Mouse (Mus musculus) midbrain, embryonic 12.5 days (tissue): ENCODE data around the gene Armcx5. TPM values are rescaled to one million over a fixed set of nuclear protein-coding genes. Genes with fewer than 3 reads are reported as not detected.
"Not testable (repeated sequence)": the region's sequence is repeated elsewhere in the genome, so short reads cannot be mapped to it uniquely, and the experiment has no call there.

Experiments
- ATAC-seq: fragments of 200-750 bp; cut with Nextera tagmentation; 2 replicates; pipeline ENCODE4 v1.8.0; 2017; ENCODE audit warnings: low read depth, moderate TSS enrichment, moderate library complexity; ENCODE audit not compliant: low FRiP score
- H3K27ac ChIP-seq: fragments of 300-500 bp; sonication (generic); replicated peaks from 2 replicates; pipeline ENCODE4 v1.5.1; 2016; ENCODE audit warnings: mild to moderate bottlenecking
- H3K27me3 ChIP-seq: fragments of 300-500 bp; sonication (generic); 2 replicates; pipeline ENCODE4 v1.6.1; 2016; ENCODE audit warnings: mild to moderate bottlenecking
- H3K36me3 ChIP-seq: fragments of 300-500 bp; sonication (generic); 2 replicates; pipeline ENCODE4 v1.6.1; 2016
- H3K4me1 ChIP-seq: fragments of 300-500 bp; sonication (generic); 2 replicates; pipeline ENCODE4 v1.6.1; 2016
- H3K4me2 ChIP-seq: fragments of 300-500 bp; sonication (generic); replicated peaks from 2 replicates; pipeline ENCODE4 v1.6.1; 2016; ENCODE audit warnings: mild to moderate bottlenecking, moderate library complexity
- H3K4me3 ChIP-seq: fragments of 300-500 bp; sonication (generic); 2 replicates; pipeline ENCODE4 v1.5.1; 2016; ENCODE audit warnings: mild to moderate bottlenecking
- H3K9ac ChIP-seq: fragments of 300-500 bp; sonication (generic); replicated peaks from 2 replicates; pipeline ENCODE4 v1.6.1; 2016; ENCODE audit warnings: mild to moderate bottlenecking, moderate library complexity
- H3K9me3 ChIP-seq: fragments of 300-500 bp; sonication (generic); 2 replicates; pipeline ENCODE4 v1.6.1; 2016; ENCODE audit warnings: mild to moderate bottlenecking
- WGBS: fragments of 180-500 bp; shearing (Covaris S2); methylation state at CpG from one replicate; pipeline ENCODE4 v1.1.7; 2016; 5-methylcytosine and 5-hydroxymethylcytosine counted together
- microRNA counts: library from miRNA; unstranded; fragments of <30 nt; microRNA quantifications from one replicate; lab custom pipeline; 2017
- microRNA-seq: library from miRNA; unstranded; fragments of <30 nt; microRNA quantifications from one replicate; pipeline ENCODE4, GENCODE M21; 2017
- polyA plus RNA-seq: library from polyadenylated mRNA; unstranded; fragments of >200 nt; fragmentation: Nextera tagmentation; extraction: Ambion mirVana; gene quantifications from 2 replicates; pipeline ENCODE4 v1.2.1, GENCODE M21; 2016

Gene Armcx5
- polyA plus RNA-seq, 1 experiment from 2014 or later: 12.6 TPM

GRCm38 (mm10) chrX:135768565-135768964, 26.0 kb downstream of the Armcx5 start:
- ATAC-seq: no peak
- H3K4me1 ChIP-seq: no peaks in the 10 kb centered on the region

GRCm38 (mm10) chrX:135791536-135791935, 49.0 kb downstream of the Armcx5 start:
- Histone ChIP-seq H3K4me2 (no peak overlapping the region), H3K9me3 (no peaks in the 10 kb centered on the region), H3K4me3 (no peak overlapping the region), H3K27ac (no peak overlapping the region), H3K9ac (no peak overlapping the region), H3K4me1 (no peaks in the 10 kb centered on the region), H3K27me3 (no peaks in the 10 kb centered on the region), H3K36me3 (no peaks in the 10 kb centered on the region)
- no peak for ATAC-seq

More at GRCm38 (mm10) chrX:135768565-135768964, 26.0 kb downstream of the Armcx5 start:
- Histone ChIP-seq H3K36me3 (0 out of 2 replicates have a peak, but pooled peaks cover 4% of the 10 kb centered on the region), H3K9me3 (no peaks in the 10 kb centered on the region), H3K4me2 (no peak overlapping the region), H3K27ac (no peak overlapping the region), H3K27me3 (no peaks in the 10 kb centered on the region), H3K4me3 (no peak overlapping the region), H3K9ac (no peak overlapping the region)
- WGBS: 80% methylated on average over 2 of the region's 2 CpGs

- Histone ChIP-seq H3K4me1 (no peaks in the 10 kb centered on the region), H3K27me3 (no peaks in the 10 kb centered on the region), H3K27ac (no peak overlapping the region), H3K4me3 (no peak overlapping the region), H3K9ac (no peak overlapping the region), H3K9me3 (no peaks in the 10 kb centered on the region), H3K36me3 (no peaks in the 10 kb centered on the region), H3K4me2 (no peak overlapping the region)
- no peak for ATAC-seq
- WGBS: 82% methylated on average over 6 of the region's 6 CpGs
Observed at GRCm38 (mm10) chrX:135792326-135792725, 49.8 kb downstream of the Armcx5 start.

DNA sequence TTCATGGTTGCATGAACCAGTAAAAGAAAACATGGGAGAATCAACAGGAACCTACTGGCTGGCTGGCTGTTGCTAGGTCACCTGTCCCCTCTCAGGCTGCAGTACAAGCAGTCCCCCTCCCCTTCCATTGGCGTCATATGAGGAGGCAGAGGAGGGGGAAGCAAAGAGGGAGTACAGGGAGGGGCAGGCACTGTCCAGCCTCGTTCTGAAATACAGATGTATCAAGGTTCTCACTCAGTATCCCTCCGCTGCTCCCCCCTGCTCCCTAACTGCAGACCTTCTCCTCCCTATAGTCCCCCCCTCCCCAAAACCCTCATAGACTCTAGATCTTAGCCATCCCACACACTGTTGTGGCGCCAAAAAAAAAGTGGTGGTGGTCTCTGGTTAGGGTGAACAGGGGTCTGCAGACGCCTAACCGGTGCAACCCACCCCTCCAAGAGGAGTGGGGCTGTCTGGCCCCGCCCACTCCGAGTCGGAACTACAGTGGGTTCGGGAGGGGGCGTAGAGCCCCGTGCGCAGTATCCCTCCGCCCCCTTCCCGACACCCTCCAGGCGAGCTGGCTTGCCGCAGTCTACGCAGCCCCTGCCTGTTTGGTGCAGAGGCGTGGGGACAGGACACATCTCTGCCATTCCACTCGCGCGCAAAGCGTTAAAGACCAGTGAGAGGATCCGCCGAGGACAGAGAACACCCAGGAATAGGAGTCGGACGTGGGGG, 53.2 kb downstream of the Armcx5 start:
- not testable (repeated sequence) for H3K4me1 ChIP-seq, H3K9me3 ChIP-seq, H3K27me3 ChIP-seq
- peak overlapping the region; percentile 58 for H3K4me3 ChIP-seq
- H3K4me2 ChIP-seq: peak overlapping the region; percentile 63
- peaks cover 19% of the 10 kb centered on the region; the same call in 1 of the 2 replicates for H3K36me3 ChIP-seq
- ATAC-seq: peak; percentile 92
- 25% methylated on average over 25 of the region's 27 CpGs for WGBS
- H3K9ac ChIP-seq: peak overlapping the region; percentile 71
- H3K27ac ChIP-seq: peak overlapping the region; percentile 72

DNA sequence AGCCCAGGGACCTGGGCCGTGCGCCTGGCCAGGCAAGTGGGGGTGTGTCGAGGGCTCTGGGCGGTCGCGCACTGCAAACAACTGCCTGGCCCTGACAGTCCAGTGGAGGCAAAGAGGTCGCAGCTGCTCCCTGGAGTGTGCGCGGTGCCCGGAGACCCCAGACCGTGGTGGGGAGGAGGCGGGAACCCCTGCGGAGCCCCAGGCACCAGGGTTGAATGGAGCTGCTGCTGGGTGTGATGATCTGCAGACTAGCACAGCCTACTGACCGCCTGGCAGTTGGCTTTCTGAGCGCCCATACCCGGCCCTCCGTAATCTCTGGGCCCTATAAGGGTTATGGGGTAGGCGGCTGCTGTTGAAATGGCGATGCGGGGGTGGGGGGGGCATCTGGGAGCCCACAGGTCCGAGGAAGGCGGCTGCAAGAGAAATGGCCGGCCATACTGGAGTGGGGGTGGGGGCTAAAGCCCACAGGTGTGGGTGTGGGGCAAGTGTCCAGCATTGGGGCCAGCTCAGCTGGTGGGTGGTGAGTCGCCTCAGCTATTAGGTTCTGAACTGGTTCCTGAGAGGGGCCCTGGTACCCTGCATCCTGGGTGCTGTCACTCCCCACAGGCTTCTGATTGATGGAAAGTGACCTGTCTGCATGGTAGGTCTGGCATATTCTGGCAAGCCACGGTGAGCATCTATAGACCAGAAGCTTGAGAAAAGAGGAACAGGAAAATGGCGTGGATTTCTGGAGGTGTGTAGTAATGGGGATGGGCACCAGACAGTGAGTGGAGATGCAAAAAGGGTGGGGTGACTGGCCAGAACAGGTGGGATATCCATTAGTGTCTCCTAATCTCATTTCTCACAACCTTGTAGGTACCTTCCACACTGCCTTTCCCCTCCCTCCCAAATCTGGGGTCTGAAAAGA, 54.0 kb downstream of the Armcx5 start:
- peak overlapping the region; percentile 72 for H3K27ac ChIP-seq
- H3K4me1 ChIP-seq, H3K9me3 ChIP-seq, H3K27me3 ChIP-seq: not testable (repeated sequence)
- H3K36me3 ChIP-seq: peaks cover 22% of the 10 kb centered on the region; the same call in 1 of the 2 replicates
- 21% methylated on average over 25 of the region's 26 CpGs for WGBS
- H3K4me3 ChIP-seq: peak overlapping the region; percentile 58
- peak overlapping the region; percentile 63 for H3K4me2 ChIP-seq
- peak overlapping the region; percentile 71 for H3K9ac ChIP-seq
- ATAC-seq: peak; percentile 76

MicroRNAs within 50 kb of the gene (microRNA counts, 519-probe panel; counts per million panel counts)
- microRNA mmu-miR-1970 (lab: Ali Mortazavi, UCI): not detected

Small RNA genes lying within 50 kb of the gene (microRNA-seq; reads per million reads assigned to microRNA genes)
- gene Mir1970 (not detected), gene Mir7646 (not detected)

Other genes with a start within 250 kb of the Armcx5 start
- not detected in 2 replicates for gene AV320801, start 248.1 kb upstream of the Armcx5 start, polyA plus RNA-seq
- not detected in 2 replicates for gene Nxf7, start 144.0 kb upstream of the Armcx5 start, polyA plus RNA-seq
- gene Prame, start 115.0 kb upstream of the Armcx5 start, polyA plus RNA-seq: not detected in 2 replicates
- gene Tcp11x2, start 48.9 kb upstream of the Armcx5 start, polyA plus RNA-seq: not detected in 2 replicates
- gene Tmsb15a, start 17.5 kb upstream of the Armcx5 start, polyA plus RNA-seq: not detected in 2 replicates
- gene Gprasp1, start within 50 bp of the Armcx5 start, polyA plus RNA-seq: 110 and 130 TPM in 2 replicates
- 83.9 and 90.3 TPM in 2 replicates for gene Bhlhb9, start 54.9 kb downstream of the Armcx5 start, polyA plus RNA-seq
- gene Gprasp2, start 96.3 kb downstream of the Armcx5 start, polyA plus RNA-seq: 80.3 and 94.1 TPM in 2 replicates